Mouse (Mus musculus) ovary, adult 10 weeks (tissue): Measurements from ENCODE around the gene Gm4141. TPM values are rescaled to one million over a fixed set of nuclear protein-coding genes. Genes with fewer than 3 reads are reported as not detected.

ENCODE experiments used
- polyA plus RNA-seq: library from polyadenylated mRNA; stranded (reverse); fragments of 350-450 nt; fragmentation: Illumina TruSeq; extraction: RNeasy Lipid Tissue Mini Kit (QIAGEN cat#74804); gene quantifications from one replicate; pipeline ENCODE4 v1.2.3, GENCODE M21; 2014

The Gm4141 gene
- polyA plus RNA-seq = not detected

DNA sequence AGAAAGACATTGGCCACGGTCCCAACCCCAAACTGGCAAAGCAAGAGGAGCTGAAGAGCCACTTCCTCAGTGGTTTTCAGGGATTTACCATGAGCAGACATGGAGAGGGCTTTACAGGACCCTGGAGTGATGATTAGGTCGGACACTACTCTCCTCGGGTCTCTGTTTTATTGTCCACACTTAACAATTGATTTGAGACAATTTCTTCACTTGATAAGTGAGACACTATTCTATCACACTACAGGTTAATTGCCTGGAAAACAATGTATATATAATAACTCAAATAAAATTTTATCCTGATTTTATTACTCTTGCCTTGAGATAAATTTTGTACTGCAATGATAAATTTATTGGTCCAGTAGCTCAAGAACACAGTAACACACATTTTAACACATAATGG, at the start of gene Gm4141:
Gene Gm4141, minus strand, starts transcription at position 101 of the 400 bp plus-strand sequence.

GRCm38 (mm10) chr7:20598921-20599320, 22.9 kb upstream of the Gm4141 start, which contains the start of gene Gm4513:
Gene Gm4513 (minus strand): TSS chr7:20599021.

DNA sequence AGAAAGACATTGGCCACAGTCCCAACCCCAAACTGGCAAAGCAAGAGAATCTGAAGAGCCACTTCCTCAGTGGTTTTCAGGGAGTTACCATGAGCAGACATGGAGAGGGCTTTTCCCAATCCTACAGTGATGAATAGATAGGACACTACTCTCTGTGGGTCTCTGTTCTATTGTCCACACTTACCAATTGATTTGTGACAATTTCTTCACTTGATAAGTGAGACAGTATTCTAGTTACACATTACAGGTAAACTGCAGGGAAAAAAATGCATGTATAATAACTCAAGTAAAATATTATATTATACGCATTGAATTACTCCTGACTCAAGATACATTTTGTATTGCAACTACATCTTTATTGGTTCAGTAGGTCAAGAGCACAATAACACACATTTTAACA, 30.4 kb downstream of the Gm4141 start, which contains the start of gene Gm5726:
Gene Gm5726, minus strand, starts transcription at position 101 of the 400 bp plus-strand sequence.

DNA sequence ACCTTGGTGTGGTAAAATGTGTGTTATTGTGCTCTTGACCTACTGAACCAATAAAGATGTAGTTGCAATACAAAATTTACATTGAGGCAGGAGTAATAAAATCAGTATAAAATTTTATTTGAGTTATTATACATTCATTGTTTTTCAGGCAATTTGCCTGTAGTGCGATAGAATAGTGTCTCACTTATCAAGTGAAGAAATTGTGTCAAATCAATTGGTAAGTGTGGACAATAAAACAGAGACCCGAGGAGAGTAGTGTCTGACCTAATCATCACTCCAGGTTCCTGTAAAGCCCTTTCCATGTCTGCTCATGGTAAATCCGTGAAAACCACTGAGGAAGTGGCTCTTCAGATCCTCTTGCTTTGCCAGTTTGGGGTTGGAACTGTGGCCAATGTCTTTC, 42.5 kb downstream of the Gm4141 start, which contains the start of gene Vmn1r104:
Gene Vmn1r104, plus strand, starts transcription at position 301 of the 400 bp plus-strand sequence.

Other genes starting within 250 kb of the Gm4141 start
- gene Gm4133, start 242.2 kb downstream of the Gm4141 start, polyA plus RNA-seq = not detected
- not detected for gene Gm5728, start 200.8 kb downstream of the Gm4141 start, polyA plus RNA-seq
- not detected for gene Vmn1r100, start 158.3 kb downstream of the Gm4141 start, polyA plus RNA-seq
- gene Vmn1r101, start 133.6 kb downstream of the Gm4141 start, polyA plus RNA-seq = not detected
- not detected for gene Gm10670, start 101.3 kb downstream of the Gm4141 start, polyA plus RNA-seq
- not detected for gene Vmn1r103, start 65.7 kb downstream of the Gm4141 start, polyA plus RNA-seq
- gene Vmn1r104, start 42.4 kb downstream of the Gm4141 start, polyA plus RNA-seq = not detected
- not detected for gene Gm5726, start 30.5 kb downstream of the Gm4141 start, polyA plus RNA-seq
- not detected for gene Gm4513, start 22.8 kb upstream of the Gm4141 start, polyA plus RNA-seq
- not detected for gene Vmn1r107, start 92.7 kb upstream of the Gm4141 start, polyA plus RNA-seq
- gene Vmn1r111, start 127.0 kb upstream of the Gm4141 start, polyA plus RNA-seq = not detected
- gene Gm10668, start 154.4 kb upstream of the Gm4141 start, polyA plus RNA-seq = not detected
- gene Vmn1r112, start 194.9 kb upstream of the Gm4141 start, polyA plus RNA-seq = not detected
- gene Vmn1r113, start 211.0 kb upstream of the Gm4141 start, polyA plus RNA-seq = not detected
- not detected for gene Vmn1r114, start 235.9 kb upstream of the Gm4141 start, polyA plus RNA-seq